Mouse (Mus musculus): ENCODE data around the gene Dnajc2. TPM values are rescaled to one million over a fixed set of nuclear protein-coding genes. Genes with fewer than 3 reads are reported as not detected.

The Dnajc2 gene
- polyA plus RNA-seq, 1 experiment from 2014 or later = 101 TPM

DNA sequence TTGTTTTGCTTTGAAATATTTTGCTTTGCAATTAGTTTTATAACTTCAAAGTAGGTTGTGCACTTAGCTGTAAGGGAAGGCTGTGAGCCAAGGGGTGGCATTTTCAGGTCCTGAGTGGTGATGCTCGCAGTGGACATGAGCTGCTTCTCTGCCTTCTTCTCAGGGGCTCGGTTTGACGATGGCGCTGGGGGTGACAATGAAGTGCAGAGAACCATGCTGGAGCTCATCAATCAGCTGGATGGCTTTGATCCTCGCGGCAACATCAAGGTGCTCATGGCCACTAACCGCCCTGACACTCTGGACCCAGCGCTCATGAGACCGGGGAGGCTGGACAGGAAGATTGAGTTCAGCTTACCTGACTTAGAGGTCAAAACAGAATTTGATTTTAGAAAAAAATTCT is 17.9 kb upstream of the Dnajc2 start:
- Histone ChIP-seq H3K27ac (ENCODE audit: low read depth, low read length) (no peak overlapping the region), H3K4me2 (replicated peaks; ENCODE audit: low read depth, low read length) (no peak overlapping the region), H3K36me3 (ENCODE audit: control insufficient read depth, insufficient read depth, low read length) (peaks cover 5% of the 10 kb centered on the region; the same call in 1 of the 2 replicates), H3K4me1 (replicated peaks; ENCODE audit: control insufficient read depth, insufficient read depth, low read length) (no peaks in the 10 kb centered on the region), H3K4me3 (ENCODE audit: low read depth, low read length) (no peak overlapping the region), H3K9me3 (ENCODE audit: control insufficient read depth, low read length) (no peaks in the 10 kb centered on the region), H3K27me3 (ENCODE audit: control insufficient read depth, insufficient read depth, low read length) (no peaks in the 10 kb centered on the region), H3K9ac (ENCODE audit: low read depth, low read length) (no peak overlapping the region)
- no peak for ATAC-seq (ENCODE audit: low FRiP score)
- WGBS = 90% methylated on average over 9 of the region's 9 CpGs
- DNase-seq (ENCODE audit: low spot score) = no peak

DNA sequence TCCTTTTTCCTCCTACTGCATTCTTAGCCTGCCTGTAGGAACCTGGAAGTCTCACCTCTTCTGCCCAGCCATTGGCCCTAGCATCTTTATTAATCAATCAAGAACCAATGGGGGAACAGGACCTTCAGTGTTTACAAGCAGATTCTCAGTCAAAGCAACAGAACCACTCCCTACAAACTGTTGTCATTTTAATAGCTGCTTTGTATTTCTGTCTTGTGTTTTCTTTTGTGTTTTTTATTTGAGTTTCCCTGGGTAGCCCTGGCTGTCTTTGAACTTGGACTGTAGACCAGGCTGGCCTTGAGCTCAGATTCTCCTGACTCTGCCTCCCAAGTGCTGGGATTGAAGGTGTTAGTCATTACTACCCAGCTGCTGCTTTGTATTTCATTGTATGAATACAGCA is 7.1 kb upstream of the Dnajc2 start:
- no peak for DNase-seq (ENCODE audit: low spot score)
- H3K4me2 ChIP-seq (replicated peaks; ENCODE audit: low read depth, low read length) = no peak overlapping the region
- H3K27ac ChIP-seq (ENCODE audit: low read depth, low read length) = no peak overlapping the region
- no peak overlapping the region for H3K4me3 ChIP-seq (ENCODE audit: low read depth, low read length)
- no peaks in the 10 kb centered on the region for H3K27me3 ChIP-seq (ENCODE audit: control insufficient read depth, insufficient read depth, low read length)
- no peaks in the 10 kb centered on the region for H3K9me3 ChIP-seq (ENCODE audit: control insufficient read depth, low read length)
- ATAC-seq (ENCODE audit: low FRiP score) = no peak
- no peak overlapping the region for H3K9ac ChIP-seq (ENCODE audit: low read depth, low read length)
- 0 out of 2 replicates have a peak, but pooled peaks cover 1% of the 10 kb centered on the region for H3K36me3 ChIP-seq (ENCODE audit: control insufficient read depth, insufficient read depth, low read length)
- H3K4me1 ChIP-seq (replicated peaks; ENCODE audit: control insufficient read depth, insufficient read depth, low read length) = no peaks in the 10 kb centered on the region

DNA sequence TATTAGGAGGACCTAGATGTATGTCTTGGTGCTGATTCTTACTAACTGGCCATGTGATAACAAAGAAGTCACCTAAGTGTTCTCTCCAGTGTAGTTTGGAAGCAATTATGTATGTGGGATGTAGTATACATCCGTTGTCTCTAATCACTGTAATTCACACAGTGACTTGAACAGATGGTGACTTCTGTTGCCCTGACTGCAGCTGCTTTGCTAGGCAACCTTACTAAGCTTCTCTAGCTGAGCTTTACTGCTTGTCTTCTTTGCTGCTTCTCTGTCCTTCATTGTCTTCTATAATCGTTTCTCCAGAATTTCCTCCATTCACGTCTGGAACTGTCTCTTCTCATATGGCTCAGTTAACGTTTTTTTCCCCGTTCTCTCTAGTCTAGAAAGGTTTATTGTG is 4.0 kb upstream of the Dnajc2 start:
- Histone ChIP-seq H3K4me3 (ENCODE audit: low read depth, low read length) (no peak overlapping the region), H3K9me3 (ENCODE audit: control insufficient read depth, low read length) (no peaks in the 10 kb centered on the region), H3K27me3 (ENCODE audit: control insufficient read depth, insufficient read depth, low read length) (no peaks in the 10 kb centered on the region), H3K4me2 (replicated peaks; ENCODE audit: low read depth, low read length) (no peak overlapping the region), H3K9ac (ENCODE audit: low read depth, low read length) (no peak overlapping the region), H3K36me3 (ENCODE audit: control insufficient read depth, insufficient read depth, low read length) (no peaks in the 10 kb centered on the region), H3K27ac (ENCODE audit: low read depth, low read length) (no peak overlapping the region), H3K4me1 (replicated peaks; ENCODE audit: control insufficient read depth, insufficient read depth, low read length) (no peaks in the 10 kb centered on the region)
- WGBS = 82% methylated on average over 5 of the region's 5 CpGs
- no peak for DNase-seq (ENCODE audit: low spot score)
- ATAC-seq (ENCODE audit: low FRiP score) = no peak

DNA sequence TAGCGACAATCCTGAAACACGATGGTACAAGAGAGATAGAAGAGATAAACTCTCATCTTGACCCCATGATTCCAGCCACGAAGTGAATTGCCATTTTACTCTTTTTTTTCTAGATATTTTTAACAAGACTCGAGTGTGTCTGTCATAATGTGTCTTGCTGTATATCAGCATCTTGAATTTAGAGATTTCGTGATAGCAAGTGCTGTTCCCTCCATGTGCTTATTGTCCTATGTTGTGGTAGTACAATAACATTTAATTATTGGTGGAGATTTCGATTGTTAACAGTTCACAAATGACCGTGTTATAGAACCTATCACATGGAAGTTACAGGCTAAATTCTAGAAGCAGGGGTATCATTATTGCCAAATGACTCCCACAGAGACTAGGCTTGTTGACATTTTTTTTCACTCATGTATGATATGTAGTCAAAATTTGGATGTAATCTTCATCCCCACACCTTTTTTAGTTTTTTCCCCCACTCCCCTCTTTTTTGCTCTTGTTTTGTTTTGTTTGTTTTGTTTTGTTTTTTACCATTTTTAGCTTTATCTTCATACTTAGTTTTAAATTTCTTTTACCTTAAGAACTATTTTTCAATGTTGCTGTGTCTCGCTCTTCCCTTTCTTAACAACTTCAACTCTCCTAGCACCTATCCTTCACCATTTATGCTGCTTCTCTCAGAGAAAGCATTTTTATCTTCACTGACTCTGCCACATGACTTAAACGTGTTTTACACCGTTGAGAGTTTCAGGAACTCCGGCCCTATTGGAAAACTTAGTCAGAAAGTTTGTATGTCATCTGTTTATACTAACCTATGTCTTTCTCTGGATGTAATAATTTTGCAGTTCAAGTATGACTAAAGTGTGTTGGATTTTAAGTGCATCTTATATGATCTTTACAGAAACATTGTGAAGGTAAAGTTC is 2.4 kb upstream of the Dnajc2 start:
- H3K27ac ChIP-seq (ENCODE audit: low read depth, low read length) = no peak overlapping the region
- H3K36me3 ChIP-seq (ENCODE audit: control insufficient read depth, insufficient read depth, low read length) = no peaks in the 10 kb centered on the region
- WGBS = 39% methylated on average over 11 of the region's 11 CpGs
- no peak for DNase-seq (ENCODE audit: low spot score)
- H3K27me3 ChIP-seq (ENCODE audit: control insufficient read depth, insufficient read depth, low read length) = no peaks in the 10 kb centered on the region
- no peaks in the 10 kb centered on the region for H3K9me3 ChIP-seq (ENCODE audit: control insufficient read depth, low read length)
- H3K4me3 ChIP-seq (ENCODE audit: low read depth, low read length) = peak overlapping the region; percentile 94
- no peak for ATAC-seq (ENCODE audit: low FRiP score)
- peak overlapping the region; percentile 45 for H3K4me2 ChIP-seq (replicated peaks; ENCODE audit: low read depth, low read length)
- peak overlapping the region; percentile 93 for H3K9ac ChIP-seq (ENCODE audit: low read depth, low read length)
- no peaks in the 10 kb centered on the region for H3K4me1 ChIP-seq (replicated peaks; ENCODE audit: control insufficient read depth, insufficient read depth, low read length)

DNA sequence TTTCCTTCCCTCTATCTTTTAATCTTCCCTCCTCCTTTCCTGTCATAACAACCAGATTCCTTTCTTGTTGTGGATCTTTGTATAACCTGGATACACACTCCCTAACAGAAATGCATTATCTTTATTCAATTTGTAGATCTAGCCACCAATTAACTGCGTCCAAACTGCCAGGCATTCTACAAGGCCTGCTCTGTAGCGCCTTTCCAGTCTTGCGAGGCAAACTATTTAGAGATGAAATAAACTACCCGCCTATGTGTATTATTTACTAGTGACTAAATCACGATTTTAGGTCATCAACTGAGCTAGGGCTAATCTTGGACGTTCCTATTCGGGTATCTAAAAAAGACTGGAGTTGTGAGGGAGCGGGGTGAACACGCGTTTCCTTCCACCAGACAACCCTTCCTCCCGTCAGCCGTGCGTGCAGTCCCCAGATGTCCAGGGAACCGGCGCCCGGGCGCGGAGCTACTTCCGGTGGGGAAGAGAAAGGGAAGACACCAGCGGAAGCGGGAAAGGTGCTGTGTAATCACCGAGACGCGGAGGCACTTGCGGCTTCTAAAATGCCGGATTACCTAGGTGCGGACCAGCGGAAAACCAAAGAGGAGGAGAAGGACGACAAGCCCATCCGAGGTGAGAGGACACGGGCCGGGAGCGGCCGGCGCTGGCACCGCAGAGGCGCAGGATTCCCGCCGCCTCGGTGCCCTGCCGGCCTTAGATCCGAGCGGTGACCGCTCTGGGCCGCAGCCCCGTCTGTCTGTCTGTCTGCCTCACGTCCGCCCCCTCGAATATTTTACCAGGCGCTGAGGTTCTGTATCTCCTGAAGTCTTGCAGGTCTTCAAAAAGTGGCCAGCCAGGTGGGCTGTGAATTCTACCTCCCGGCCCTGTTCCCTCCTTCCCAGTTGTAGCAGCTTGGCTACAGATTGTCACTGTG is 1.5 kb upstream of the Dnajc2 start:
- Histone ChIP-seq H3K4me2 (replicated peaks; ENCODE audit: low read depth, low read length) (peak overlapping the region; percentile 45), H3K9ac (ENCODE audit: low read depth, low read length) (peak overlapping the region; percentile 93), H3K27ac (ENCODE audit: low read depth, low read length) (peak overlapping the region; percentile 70), H3K4me3 (ENCODE audit: low read depth, low read length) (peak overlapping the region; percentile 94), H3K4me1 (replicated peaks; ENCODE audit: control insufficient read depth, insufficient read depth, low read length) (no peaks in the 10 kb centered on the region), H3K9me3 (ENCODE audit: control insufficient read depth, low read length) (no peaks in the 10 kb centered on the region), H3K27me3 (ENCODE audit: control insufficient read depth, insufficient read depth, low read length) (no peaks in the 10 kb centered on the region), H3K36me3 (ENCODE audit: control insufficient read depth, insufficient read depth, low read length) (0 out of 2 replicates have a peak, but pooled peaks cover 2% of the 10 kb centered on the region)
- ATAC-seq (ENCODE audit: low FRiP score) (peak; percentile 81), DNase-seq (ENCODE audit: low spot score) (peak; percentile 95)
- WGBS = 3% methylated on average over 50 of the region's 51 CpGs

DNA sequence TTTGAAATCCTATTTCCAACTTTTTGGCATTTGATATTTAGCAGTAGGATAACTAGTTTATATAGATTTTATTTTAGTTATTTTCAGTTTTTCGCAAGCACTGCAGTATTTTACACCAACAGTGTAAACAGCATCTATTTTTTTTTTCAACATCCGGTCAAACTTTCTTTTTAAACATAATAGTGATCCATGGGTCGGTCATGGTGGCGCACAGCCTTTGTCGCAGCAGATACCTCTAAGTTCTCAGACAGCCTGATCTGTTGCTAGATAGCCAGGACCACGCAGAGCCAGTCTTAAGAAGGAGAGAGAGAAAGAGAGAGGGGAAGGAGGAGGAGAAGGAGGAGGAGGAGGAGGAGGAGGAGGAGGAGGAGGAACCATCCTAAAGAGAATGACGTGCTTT is 725 bp upstream of the Dnajc2 start:
- 82% methylated on average over 6 of the region's 7 CpGs for WGBS
- H3K27me3 ChIP-seq (ENCODE audit: control insufficient read depth, insufficient read depth, low read length) = no peaks in the 10 kb centered on the region
- DNase-seq (ENCODE audit: low spot score) (no peak), ATAC-seq (ENCODE audit: low FRiP score) (no peak)
- H3K27ac ChIP-seq (ENCODE audit: low read depth, low read length) = peak overlapping the region; percentile 70; the same call in 1 of the 2 replicates
- no peak overlapping the region for H3K4me2 ChIP-seq (replicated peaks; ENCODE audit: low read depth, low read length)
- 0 out of 2 replicates have a peak, but pooled peaks cover 2% of the 10 kb centered on the region for H3K36me3 ChIP-seq (ENCODE audit: control insufficient read depth, insufficient read depth, low read length)
- no peaks in the 10 kb centered on the region for H3K9me3 ChIP-seq (ENCODE audit: control insufficient read depth, low read length)
- no peaks in the 10 kb centered on the region for H3K4me1 ChIP-seq (replicated peaks; ENCODE audit: control insufficient read depth, insufficient read depth, low read length)
- H3K4me3 ChIP-seq (ENCODE audit: low read depth, low read length) = no peak overlapping the region
- no peak overlapping the region for H3K9ac ChIP-seq (ENCODE audit: low read depth, low read length)

DNA sequence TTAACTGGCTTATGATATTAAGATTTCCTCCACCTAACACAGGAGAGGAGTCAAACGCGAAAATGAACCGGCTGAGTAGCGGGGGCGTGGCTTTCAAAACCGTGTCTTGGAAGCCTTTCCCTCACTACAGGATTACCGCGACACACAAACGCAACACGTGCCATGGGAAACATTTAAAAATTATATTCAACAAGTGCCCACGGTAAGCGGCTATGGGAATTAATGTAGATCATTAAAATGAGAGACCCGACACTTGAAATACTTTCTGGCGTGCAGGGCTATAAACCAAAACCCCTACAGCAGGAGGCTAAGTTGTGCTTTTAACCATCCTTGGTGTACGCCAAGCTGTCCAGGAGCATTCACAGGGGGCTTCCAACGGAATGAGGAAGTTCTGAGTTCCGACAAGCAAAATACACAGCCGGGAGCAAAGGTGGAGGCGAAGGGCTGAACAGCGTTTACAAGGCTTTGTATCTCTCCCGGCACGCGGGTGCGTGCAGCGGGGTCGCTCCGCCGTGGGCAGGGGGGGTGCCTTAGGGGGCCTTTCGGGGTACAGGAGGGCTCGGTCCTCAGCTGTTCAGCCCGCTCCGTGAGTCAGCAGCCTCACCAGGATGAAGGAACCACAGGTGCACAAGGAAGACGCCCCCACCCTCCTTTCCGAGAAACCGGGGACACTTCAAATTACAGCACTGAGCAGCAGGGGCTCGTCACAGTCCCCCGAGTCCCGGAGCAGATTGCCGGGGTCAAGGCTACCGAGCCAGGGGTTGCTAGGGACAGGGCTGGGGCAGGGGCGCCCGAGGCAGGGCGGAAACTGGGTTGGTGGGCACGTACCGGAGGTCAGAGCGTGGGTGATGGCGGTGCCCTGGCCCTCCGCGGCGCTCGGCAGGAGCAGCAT is 644 bp downstream of the Dnajc2 start:
- ATAC-seq (ENCODE audit: low FRiP score) = peak; percentile 85
- H3K36me3 ChIP-seq (ENCODE audit: control insufficient read depth, insufficient read depth, low read length) = 0 out of 2 replicates have a peak, but pooled peaks cover 2% of the 10 kb centered on the region
- WGBS = under 1% methylated on average over 51 of the region's 51 CpGs

DNA sequence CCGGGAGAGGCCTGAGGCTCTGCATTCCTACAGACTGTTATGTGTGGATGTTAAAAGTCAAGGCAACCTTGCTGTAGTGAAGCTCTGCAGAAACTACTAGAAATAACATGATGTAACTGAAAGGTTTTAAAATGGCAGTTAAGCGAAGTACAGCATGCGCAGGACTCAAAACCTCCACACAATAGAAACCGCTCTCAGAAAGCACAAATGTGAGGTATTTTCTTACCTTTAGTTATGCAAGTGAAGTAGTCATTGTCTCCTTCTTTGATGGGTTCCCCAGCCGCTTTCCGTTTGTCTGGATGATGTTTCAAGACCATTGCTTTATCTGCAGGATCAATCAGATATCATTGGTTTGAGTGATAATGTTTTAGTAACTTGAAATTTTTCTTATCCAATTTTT is 8.6 kb downstream of the Dnajc2 start:
- Histone ChIP-seq H3K4me3 (ENCODE audit: low read depth, low read length) (no peak overlapping the region), H3K9me3 (ENCODE audit: control insufficient read depth, low read length) (no peaks in the 10 kb centered on the region), H3K27me3 (ENCODE audit: control insufficient read depth, insufficient read depth, low read length) (no peaks in the 10 kb centered on the region), H3K9ac (ENCODE audit: low read depth, low read length) (no peak overlapping the region), H3K4me1 (replicated peaks; ENCODE audit: control insufficient read depth, insufficient read depth, low read length) (no peaks in the 10 kb centered on the region), H3K4me2 (replicated peaks; ENCODE audit: low read depth, low read length) (no peak overlapping the region), H3K27ac (ENCODE audit: low read depth, low read length) (no peak overlapping the region), H3K36me3 (ENCODE audit: control insufficient read depth, insufficient read depth, low read length) (0 out of 2 replicates have a peak, but pooled peaks cover 2% of the 10 kb centered on the region)
- DNase-seq (ENCODE audit: low spot score) = no peak
- 97% methylated on average over 6 of the region's 6 CpGs for WGBS
- no peak for ATAC-seq (ENCODE audit: low FRiP score)

More for the DNA sequence above, 644 bp downstream of the Dnajc2 start:
- Histone ChIP-seq H3K27me3 (ENCODE audit: control insufficient read depth, insufficient read depth, low read length) (no peaks in the 10 kb centered on the region), H3K4me3 (ENCODE audit: low read depth, low read length) (peak overlapping the region; percentile 92), H3K4me1 (replicated peaks; ENCODE audit: control insufficient read depth, insufficient read depth, low read length) (no peaks in the 10 kb centered on the region), H3K4me2 (replicated peaks; ENCODE audit: low read depth, low read length) (peak overlapping the region; percentile 92), H3K27ac (ENCODE audit: low read depth, low read length) (peak overlapping the region; percentile 79), H3K9me3 (ENCODE audit: control insufficient read depth, low read length) (no peaks in the 10 kb centered on the region), H3K9ac (ENCODE audit: low read depth, low read length) (peak overlapping the region; percentile 89)
- DNase-seq (ENCODE audit: low spot score) = peak; percentile 37

Data from hindbrain, embryonic 11.5 days (tissue).